Mouse (Mus musculus) right cerebral cortex, postnatal 25 days (tissue): ENCODE data around the gene Gm42372.
A peak's percentile ranks its signal among the peaks of the same experiment; 100 is the strongest.
"Not testable (repeated sequence)": the region's sequence is repeated elsewhere in the genome, so short reads cannot be mapped to it uniquely, and the experiment has no call there.

Experiments used
- DNase-seq: peaks from one replicate; pipeline ENCODE4 v3.0.0; 2022

Gene Gm42372

DNA sequence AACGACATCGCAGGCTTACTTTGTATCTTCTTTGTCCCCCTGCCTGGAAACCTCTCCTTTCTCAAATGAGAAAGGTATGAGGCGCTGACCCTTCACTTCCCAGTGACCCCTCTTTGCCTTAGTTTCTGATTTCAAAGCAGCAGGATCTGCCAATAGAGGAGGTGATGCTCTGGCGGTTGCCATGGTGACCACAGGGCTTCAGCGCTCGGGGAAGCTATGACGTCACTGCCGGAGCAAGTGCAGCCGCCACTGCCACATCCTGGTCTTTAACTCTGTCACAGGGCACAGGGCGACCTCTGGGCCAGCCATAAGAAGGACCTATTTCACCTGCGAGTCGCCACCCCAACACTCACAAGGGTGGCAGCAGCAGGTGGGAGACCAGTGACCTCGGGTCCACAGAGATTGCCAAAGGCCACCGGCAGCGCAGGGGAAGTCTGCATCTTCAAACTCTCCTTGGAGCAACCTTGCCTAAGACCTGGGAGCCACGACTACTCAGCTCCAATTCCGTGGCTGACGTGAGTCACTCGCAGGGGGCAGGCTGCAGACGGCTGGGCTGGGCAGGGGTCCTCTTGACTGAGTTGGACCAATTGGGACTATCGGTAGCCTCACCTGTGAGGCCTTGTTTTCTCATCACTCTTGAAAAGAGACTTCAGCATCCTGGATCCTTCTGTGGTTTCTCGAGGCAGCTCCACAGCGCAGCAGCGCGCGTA lies at the start of gene Gm42372:
Gene Gm42372 (plus strand): TSS at position 228 of the 710 bp plus-strand sequence.
- peak; percentile 88 for DNase-seq

DNA sequence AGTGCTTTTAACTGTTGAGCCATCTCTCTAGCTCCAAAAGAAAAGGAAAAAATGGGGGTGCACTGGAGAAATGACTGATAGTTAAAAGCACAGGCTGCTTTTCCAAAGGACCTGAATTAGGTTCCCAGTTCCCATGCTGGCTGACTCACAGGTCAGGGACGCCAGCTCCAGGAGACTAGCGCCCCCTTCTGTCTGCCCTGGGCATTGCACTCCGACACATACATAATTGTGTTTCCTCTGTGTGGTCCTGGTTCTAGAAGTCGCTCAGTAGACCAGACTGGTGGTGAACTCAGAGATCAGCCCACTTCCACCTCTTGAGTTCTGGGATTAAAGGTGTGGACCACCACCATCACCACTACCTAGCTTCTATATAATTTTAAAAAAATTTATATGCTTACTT lies 45.6 kb upstream of the Gm42372 start:
- DNase-seq: no peak

DNA sequence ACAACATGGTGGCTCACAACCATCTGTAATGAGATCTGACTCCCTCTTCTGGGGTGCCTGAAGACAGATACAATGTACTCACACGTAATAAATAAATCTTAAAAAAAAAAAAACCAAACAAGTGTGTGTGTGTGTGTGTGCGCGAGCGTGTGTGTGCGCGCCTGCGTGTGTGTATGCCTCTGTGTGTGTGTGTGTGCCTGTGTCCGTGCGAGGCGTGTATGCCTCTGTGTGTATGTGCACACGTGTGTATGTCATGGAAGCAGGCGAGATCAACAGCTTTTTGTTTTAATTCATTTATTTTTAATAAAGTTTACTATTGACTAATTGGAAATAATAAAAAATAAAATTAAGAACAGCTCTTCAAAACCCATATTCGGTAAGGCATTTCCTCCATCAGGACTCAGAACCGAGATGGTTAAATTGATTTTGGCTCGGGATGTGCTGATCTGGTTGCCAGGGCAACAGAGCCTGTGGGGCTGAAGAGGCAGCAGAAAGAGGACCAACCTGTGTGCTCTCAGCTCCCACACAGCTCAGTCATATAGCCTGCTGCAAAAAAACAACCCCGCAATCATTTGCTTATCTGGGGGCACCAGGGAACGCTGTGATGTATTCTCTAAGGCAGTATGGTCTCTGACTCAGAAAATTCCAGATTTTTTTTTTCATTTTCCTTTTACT lies 44.6 kb upstream of the Gm42372 start:
- DNase-seq: peak; percentile 67

DNA sequence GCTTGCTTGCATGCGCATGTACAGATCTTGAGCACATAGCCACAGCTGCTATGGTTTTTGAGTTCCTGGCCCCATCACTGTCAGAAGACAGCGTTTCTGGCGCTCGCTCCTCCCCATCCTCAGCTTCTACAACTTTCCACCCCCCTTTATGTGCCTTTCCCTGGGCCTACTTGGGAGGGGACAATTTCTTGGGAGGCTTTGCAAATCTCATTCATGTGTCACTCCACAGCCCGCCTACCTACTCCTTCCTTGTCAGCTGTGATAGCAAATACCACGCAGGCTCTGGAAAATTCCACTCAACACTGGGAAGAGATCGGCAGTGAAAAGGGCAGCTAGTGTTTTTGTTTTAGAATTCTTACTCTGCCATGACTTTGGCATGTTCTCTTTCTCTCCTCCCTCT lies 42.6 kb upstream of the Gm42372 start:
- DNase-seq: peak; percentile 62

DNA sequence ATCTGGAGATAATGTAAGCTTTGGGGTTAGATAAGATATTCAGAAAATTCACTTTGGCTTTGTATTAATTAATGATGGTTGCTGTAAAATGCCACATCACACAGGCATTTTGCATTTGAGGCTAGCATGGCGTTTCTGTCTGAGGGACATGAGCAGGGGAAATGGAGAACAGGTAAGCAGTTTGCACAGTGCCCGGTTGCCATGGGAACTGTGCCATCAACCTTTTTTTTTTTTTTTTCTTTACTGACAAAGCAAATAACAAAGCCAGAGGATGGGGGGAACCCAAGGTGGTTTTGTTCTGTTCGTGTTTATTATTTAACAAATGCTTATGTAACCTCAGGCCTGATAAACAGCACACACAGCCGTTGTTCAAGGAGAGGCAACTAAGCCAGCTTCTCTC lies 40.0 kb upstream of the Gm42372 start:
- no peak for DNase-seq

DNA sequence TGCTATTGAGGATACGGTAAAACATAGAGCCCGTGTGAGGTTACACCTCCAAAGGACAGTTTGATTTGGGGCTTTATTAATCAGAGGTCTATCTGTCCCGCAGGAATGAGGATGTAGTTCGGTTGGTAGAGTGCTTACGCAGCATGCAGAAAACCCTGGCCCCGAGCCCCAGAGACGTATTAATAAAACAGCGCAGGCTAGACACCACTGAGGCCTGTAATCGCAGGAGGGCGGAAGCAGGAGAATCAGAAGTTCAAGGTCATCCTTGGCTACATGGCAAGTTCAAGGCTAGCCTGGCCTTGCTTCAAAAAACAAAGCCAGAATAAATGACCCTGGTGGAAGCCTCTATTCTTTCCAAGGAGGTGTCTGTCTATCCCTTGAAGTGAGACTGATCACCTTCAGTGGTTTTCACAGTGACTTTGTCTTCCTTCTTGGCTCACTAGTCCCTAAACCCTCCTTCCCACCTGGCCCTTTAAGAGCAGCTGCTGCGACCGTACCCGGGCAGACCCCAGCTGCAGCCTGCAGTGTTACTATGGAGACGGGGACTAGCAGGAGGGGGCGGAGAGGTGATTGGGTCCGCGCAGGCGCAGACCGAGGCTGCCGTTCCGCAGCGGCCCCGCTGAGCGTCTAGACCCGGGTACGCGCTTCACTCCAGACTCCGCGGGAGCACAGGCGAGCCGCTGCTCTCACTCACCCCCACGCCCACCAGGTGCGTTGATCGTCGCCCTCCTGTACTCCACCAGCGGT lies 38.7 kb upstream of the Gm42372 start, which contains the start of gene Pnmal2:
Gene Pnmal2 (plus strand): TSS at position 622 of the 747 bp plus-strand sequence.
- DNase-seq: peak; percentile 89

DNA sequence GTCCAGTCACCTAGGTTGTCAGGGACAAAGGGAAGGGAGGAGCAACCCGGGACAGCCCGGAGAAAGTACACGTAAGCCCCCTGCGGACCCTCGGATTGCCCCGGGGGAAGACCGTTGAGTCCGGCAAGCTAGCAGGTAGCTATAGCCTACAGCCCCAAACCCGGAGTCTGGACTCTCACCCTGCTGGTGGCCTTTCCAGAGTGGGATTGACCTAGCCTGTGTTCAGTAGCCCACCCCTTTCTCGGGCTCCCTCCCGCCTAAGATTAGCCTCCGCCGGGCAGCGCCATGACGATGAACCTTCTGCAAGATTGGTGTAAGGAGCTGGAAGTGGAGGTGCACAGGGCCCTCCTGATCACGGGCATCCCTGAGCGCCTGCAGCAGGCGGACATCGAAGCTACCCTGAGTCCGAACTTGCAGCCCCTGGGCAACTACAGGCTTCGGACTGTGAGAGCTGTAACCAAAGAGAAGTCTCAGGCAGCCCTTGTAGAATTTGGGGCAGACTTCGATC lies 38.0 kb upstream of the Gm42372 start:
- DNase-seq: peak; percentile 23

DNA sequence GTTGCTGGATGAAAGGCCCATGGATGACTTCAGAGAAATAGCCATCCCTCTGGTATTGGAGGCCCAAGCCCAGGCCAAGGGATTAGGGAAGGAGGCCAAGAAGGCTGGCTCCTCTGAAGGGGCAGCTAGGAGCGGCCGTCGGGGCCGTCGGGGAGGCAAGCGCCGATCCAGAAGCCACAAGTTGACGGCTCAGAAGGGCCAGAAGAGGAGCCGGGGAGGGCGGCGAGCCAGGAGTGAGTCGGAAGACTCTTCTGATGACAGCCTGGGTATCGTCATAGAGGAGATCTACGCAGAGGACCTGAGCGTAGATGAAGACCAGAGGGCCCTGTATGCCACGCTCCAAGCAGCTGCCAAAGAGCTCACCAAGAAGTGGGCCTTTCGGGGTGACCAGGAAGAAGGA lies 37.5 kb upstream of the Gm42372 start:
- DNase-seq: peak; percentile 44

DNA sequence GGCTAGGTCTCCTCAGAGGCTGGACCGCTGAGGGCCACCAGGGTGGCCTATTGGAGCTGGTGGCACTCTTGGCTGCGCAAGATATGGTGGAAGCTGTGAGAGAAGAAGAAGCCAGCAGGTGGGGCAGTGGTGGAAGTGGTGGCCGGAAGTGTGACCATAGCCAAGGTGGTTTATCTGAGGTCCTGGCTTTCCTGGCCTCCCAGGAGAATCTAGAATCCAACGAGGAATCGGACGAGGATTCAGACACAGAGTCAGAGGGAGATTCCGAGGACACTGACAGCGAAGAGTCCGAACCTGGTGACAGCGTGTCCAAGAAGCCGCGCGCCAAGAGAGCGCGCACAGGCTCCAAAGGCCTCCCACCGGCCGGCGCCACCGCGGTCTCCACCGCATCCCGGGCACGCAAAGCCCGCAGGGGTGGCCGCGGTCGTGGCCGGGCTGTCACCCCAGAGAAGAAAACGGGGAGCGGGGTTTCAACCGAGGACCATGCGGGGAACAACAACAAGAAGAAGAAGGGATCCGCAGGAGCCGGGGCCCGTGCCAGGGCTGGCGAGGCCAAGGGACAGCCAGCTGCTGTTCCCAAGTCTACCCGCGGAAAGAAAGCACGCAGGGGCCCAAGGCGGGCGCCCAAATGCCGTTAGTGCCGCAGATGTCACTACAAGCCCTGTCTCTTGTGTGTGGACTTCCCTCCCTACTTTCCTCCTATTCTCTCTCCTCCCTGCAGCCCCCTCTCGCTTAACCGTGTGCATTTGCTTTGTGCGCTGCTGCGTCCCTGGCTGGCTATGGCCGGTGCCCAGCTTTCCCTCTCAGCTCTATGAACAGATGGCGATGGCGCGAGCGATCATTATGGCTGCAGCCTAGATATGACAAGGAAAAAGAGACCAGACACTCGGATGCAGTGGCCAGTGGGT lies 36.2 kb upstream of the Gm42372 start:
- peak; percentile 56 for DNase-seq

DNA sequence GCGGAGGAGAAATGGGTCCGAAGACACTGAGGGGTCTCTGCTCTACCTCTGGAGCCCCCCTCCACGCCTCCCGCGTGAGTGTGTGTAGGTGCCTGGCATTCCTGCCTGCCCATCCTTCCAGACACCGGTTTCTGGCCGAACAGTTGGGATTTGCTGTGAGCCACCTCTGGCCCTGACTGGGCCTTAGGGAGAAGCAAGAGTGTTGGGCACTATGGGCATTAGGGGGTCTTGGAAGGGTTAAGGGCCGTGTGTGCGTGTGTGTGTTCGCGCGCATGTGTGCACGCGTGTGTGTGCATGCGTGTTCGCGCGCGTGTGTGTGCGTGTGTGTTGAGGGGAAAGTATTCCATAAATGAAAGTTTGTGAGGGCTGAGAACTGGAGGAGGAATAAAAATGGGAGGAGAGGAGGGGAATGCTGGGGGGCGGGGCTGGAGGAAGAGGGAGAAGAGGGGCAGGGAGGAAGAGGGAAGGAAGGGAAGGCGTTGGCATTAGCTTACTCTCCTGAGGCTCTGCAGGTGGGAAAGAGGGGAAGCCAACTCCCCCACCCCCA lies 35.5 kb upstream of the Gm42372 start:
- DNase-seq: peak; percentile 51

DNA sequence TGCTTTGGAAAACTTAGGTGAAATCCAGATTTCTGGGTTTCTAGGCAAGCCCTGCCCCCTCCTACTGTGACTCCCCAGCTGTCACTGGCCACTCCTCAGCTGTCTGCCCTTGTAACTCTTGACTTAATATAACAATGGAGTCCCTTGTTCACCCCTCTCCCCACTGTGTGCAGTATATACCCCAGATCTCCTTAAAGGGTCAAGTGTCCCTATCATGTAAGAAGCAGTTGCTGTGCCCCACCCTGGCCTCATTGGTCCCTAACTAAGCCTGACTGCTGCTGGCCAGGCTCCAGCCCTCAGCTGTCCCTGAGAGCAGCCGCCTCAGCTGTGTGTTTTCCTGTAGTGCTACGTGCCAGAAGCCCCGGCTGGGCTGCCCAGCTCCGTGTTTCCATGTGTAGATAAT lies 34.9 kb upstream of the Gm42372 start:
- peak; percentile 38 for DNase-seq

DNA sequence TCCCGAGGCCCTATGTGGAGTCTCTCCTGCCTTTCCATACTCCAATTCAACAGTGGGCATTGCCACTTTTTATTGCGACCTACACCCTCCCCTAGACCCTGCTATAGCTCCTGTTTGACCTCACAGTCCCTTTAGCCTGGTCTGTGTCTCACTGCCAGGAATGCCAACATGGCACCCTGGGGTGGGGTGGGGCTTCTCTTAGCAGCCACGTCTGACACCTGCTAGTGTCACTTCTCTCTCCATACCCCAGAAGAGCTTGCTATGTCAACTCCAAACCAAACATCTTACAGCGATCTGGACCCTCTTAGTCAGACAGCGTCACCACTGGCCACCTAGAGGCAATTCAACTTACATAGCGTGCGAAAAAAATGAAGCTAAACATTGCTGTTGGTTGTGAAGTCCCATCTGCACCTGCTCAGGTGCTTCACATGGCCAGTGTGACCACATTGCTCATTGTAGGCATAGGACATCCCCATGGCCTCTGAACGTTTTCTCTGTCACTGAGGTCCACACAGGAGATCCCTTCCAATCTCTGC lies 33.9 kb upstream of the Gm42372 start:
- DNase-seq: no peak

DNA sequence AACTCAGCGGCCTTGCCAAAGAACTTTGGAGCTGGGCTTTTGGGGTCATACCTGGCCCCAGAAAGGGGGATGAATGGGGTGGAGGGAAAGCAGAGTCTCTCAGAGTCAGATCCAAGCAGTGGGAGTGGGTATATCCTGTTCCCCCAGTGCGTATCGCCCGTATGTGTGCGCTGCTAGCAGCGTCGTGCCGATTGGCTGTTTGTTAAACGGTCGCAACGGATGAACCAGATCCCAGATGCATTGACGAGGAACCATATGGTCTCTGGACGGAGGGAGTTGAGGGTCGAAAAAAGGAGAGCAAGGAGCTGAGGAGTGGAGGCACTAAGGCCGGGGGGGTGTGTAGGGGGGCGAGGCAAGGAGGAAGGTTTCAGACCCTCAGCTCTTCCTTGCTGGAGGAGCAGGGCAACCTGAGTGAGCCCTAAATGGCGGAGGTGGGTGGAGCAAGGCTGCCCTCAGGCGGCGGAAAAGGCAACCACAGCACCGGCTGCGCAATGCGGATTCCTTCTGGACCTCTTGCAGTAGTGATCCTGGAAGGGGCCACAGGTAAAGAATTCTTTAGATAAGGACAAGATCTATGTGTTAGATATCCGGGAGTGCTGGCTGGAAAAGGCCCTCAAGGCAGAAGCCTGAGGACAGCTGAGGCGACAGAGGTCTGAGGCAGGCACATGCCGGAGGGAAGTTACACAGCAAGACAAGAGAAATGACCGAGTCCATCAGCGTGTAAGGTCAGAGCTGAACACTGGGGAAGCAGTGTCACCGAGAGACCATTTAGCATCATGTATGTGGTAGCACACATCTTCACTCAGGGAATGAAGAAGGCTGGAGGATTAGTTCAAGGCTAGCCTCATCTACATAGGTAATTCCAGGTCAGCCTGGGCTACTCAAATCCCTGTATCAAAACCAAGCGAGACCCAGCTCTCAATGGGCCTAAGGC lies 32.7 kb upstream of the Gm42372 start:
- peak; percentile 83 for DNase-seq

DNA sequence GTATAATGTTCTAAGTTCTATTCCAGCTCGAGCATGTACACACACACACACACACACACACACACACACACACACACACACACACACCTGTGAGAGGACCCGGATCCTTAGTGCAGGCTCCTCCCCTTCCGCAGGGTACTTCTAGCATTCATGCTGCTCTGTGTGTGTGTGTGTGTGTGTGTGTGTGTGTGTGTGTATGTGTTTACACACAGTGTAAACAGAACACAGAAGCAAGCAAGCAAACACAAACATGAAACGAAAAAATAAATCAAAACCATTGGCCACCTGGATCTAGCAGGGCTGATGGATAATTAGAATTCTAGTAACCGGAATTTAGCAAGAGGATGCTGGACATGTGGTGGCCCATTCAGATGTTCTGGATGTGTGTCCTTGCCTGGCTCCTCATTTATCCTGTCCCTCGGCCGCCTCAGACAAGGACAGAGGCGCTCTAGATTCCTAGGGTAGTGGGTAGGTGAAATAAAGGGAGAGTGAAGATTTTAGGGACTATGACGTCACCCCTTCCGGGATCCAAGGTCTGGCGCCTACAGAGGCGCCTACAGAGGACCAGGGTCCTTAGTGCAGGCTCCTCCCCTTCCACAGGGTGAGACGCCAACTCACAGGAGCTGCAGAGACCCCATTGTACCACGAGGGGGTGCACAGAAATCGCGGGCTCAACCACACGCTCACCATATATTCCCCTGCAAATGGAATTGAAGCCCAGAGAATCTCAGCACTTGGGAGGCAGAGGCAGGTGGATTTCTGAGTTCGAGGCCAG lies 31.8 kb upstream of the Gm42372 start:
- peak; percentile 81 for DNase-seq

DNA sequence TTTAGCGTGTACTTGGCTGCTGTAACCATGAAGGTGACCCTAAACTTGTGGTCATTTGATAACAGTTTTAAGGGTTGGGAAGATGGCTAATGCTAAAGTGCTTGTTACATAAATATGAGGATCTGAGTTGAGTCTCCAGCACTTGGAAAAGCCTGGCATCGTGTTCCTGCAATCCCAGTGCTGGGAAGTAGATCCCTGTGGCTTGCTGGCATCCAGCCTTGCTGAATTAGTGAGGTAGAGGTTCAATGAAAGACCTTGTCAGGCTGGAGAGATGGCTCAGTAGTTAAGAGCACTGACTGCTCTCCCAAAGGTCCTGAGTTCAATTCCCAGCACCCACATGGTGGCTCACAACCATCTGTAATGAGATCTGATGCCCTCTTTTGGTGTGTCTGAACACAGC lies 29.1 kb upstream of the Gm42372 start:
- DNase-seq: not testable (repeated sequence)

DNA sequence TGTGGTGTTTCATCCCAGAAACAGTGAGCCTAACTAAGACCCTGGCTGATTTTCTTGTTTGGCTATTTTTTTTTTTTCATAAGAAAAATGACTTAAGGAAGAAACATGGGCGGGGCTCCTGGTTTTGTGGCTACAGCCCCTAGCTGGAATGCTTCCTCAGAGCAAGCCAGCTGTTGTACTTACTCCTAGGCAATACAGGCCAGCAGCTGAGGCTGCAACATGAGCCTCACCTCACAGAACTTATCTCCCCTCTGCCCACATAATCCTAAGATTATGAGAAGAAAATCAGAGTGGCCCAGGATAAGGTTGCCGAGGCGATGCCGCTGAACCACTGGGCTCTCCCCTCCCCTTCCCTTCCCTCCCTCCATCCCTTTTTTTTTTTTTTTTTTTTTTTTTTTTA lies 27.2 kb upstream of the Gm42372 start:
- no peak for DNase-seq

DNA sequence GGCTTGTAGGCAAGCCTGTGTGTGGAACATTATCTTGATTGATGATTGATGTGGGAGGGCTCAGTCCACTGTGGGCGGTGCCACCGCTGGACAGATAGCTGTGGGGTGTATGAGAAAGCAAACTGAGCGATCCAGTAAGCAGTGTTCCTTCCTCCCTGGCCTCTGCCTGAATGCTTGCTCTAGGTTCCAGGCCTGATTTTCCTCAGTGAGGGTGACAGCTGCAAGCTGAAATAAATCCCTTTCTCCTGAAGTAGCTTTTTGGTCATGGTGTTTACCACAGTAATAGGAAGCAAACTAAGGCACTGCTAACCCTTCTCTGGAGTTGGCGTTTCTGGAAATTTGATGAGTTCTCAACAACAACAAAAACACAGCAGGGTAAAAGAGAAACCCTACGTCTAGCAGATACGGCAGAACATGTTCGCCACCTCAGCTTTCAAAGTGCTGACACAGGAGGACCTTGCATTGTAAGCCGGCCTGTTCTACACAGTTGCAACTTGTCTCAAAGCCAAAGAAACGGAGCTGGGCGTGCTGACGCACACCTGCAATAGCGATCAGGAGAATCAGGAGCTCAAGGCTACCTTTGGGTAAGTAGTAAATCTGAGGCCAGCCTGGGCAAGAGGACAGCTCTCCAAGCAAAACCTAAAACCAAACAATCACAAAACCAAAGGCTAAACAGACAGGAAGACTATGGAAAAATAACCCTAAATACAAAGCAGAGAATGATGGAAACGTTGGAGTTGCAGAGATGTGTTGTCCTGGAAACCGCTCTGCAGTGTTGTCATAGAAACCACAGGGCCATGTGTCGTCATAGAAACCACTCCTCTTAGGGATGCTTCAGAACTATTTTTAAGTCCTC lies 26.2 kb upstream of the Gm42372 start:
- peak; percentile 68 for DNase-seq

DNA sequence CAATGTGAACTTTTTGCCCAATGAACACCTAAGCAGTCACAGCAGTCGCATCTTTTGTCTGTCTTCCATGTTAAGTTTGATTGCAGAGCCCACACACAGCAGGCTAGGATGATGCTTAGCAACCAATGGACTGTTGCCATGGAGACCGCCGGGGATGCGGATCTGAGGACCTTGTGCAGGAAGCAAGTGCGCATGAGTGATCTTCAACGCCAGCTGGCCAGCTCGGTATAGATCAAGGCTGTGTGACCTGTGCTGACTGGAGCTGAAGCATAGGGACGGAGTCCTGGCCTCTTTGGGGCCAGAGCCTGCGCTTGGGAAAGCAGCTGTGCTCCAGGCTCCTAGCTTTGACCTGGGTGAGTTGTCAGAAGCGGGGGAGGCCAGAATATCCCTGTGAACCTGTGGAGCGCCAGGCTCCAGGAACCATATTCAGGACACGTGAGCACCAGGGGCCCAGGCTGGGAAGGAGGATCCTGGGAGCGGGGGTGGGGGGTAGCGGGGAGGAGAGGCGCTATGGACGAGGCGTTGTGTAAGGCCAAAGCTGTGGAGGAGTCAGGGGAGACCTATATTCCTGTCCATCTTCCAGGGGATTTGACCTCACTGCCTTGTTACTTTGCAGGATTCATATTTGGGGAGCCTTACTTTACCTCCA lies 23.2 kb upstream of the Gm42372 start, which contains the start of gene Pnmal1:
Gene Pnmal1 (plus strand): TSS at position 141 of the 649 bp plus-strand sequence.
- peak; percentile 90 for DNase-seq
